Mouse (Mus musculus) myocyte (in vitro differentiated cells): ENCODE measurements around the gene Adipor2.

Experiments
- POLR2AphosphoS2 ChIP-seq: IDR thresholded peaks from one replicate; pipeline ENCODE4 v1.6.1; 2011; ENCODE audit warnings: low read depth, control low read depth; ENCODE audit not compliant: insufficient read length
- USF1 ChIP-seq: IDR thresholded peaks from one replicate; pipeline ENCODE4 v1.6.1; 2011; ENCODE audit warnings: low read depth, mild to moderate bottlenecking, control low read depth, moderate library complexity

DNA sequence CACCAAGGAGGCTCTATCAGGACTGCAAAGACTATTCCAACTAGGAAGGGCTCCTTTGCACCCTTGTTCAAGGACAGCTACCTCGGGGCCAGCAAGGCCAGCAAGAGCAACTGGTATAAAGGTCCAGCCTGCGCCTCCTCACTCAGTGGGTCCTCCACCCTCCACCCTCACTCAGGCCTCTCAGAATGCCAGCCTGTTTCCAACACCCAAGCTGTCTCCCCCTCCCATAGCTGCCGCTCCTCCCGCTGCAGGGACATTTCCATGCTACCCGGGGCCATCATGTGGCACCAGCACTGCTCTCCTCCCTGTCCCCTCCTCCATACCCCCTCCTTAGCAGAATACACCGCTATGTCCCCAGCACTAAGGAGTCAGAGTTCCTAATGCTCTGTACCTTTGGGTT, 87.6 kb downstream of the Adipor2 start:
- no peak for TF ChIP-seq USF1
- no peak for TF ChIP-seq POLR2AphosphoS2
